Mouse (Mus musculus) lung, postnatal 14 days (tissue): ENCODE results near the gene Cyp2c40.
"Not testable (repeated sequence)": the region's sequence is repeated elsewhere in the genome, so short reads cannot be mapped to it uniquely, and the experiment has no call there.

ENCODE experiments used
- DNase-seq: peaks from one replicate; pipeline ENCODE4 v3.0.0; 2021

The Cyp2c40 gene

GRCm38 (mm10) chr19:39812714-39813113, at the start of gene Cyp2c40:
TSS of gene Cyp2c40 (minus strand) at chr19:39812814.
- DNase-seq = not testable (repeated sequence)

- not testable (repeated sequence) for DNase-seq
These were observed 8.3 kb upstream of the Cyp2c40 start for GRCm38 (mm10) chr19:39820931-39821330.

- DNase-seq = not testable (repeated sequence)
These were observed 3.8 kb upstream of the Cyp2c40 start for GRCm38 (mm10) chr19:39816400-39816799.

GRCm38 (mm10) chr19:39815991-39816390, 3.4 kb upstream of the Cyp2c40 start:
- DNase-seq = not testable (repeated sequence)

GRCm38 (mm10) chr19:39785458-39785857, 27.2 kb downstream of the Cyp2c40 start:
- DNase-seq = not testable (repeated sequence)

- DNase-seq = no peak
These were observed 67.3 kb downstream of the Cyp2c40 start for GRCm38 (mm10) chr19:39745357-39745756.

- DNase-seq = not testable (repeated sequence)
These were observed 68.3 kb downstream of the Cyp2c40 start for GRCm38 (mm10) chr19:39744361-39744760.

- DNase-seq = no peak
These were observed 71.7 kb downstream of the Cyp2c40 start, which contains the start of gene Cyp2c68 for GRCm38 (mm10) chr19:39740920-39741319. TSS of gene Cyp2c68 (minus strand) at chr19:39741054.
